Mouse (Mus musculus) heart, embryonic 11.5 days (tissue): ENCODE measurements around the gene Cabp4. TPM values are rescaled to one million over a fixed set of nuclear protein-coding genes. Genes with fewer than 3 reads are reported as not detected.
A peak's percentile ranks its signal among the peaks of the same experiment; 100 is the strongest.

Experiments
- ATAC-seq: fragments of 200-750 bp; cut with Nextera tagmentation; replicated peaks from 2 replicates; pipeline ENCODE4 v1.8.0; 2017; ENCODE audit warnings: moderate library complexity; ENCODE audit not compliant: insufficient number of reproducible peaks, low FRiP score, low TSS enrichment
- H3K27ac ChIP-seq: fragments of 300-500 bp; sonication (generic); 2 replicates; pipeline ENCODE4 v1.5.1; 2014; ENCODE audit warnings: mild to moderate bottlenecking, low read depth, low read length
- H3K27me3 ChIP-seq: fragments of 300-500 bp; sonication (generic); 2 replicates; pipeline ENCODE4 v1.6.1; 2014; ENCODE audit warnings: mild to moderate bottlenecking, low read length, mixed read lengths; ENCODE audit not compliant: control insufficient read depth, insufficient read depth
- H3K36me3 ChIP-seq: fragments of 300-500 bp; sonication (generic); 2 replicates; pipeline ENCODE4 v1.6.1; 2014; ENCODE audit warnings: mild to moderate bottlenecking, low read length, moderate library complexity, mixed read lengths; ENCODE audit not compliant: control insufficient read depth, insufficient read depth
- H3K4me1 ChIP-seq: fragments of 300-500 bp; sonication (generic); 2 replicates; pipeline ENCODE4 v1.6.1; 2014; ENCODE audit warnings: low read length; ENCODE audit not compliant: control insufficient read depth, insufficient read depth
- H3K4me2 ChIP-seq: fragments of 300-500 bp; sonication (generic); 2 replicates; pipeline ENCODE4 v1.6.1; 2014; ENCODE audit warnings: mild to moderate bottlenecking, moderate library complexity
- H3K4me3 ChIP-seq: fragments of 300-500 bp; sonication (generic); 2 replicates; pipeline ENCODE4 v1.5.1; 2014; ENCODE audit warnings: low read depth, low read length
- H3K9ac ChIP-seq: fragments of 300-500 bp; sonication (generic); 2 replicates; pipeline ENCODE4 v1.6.1; 2014; ENCODE audit warnings: mild to moderate bottlenecking, low read depth, low read length, moderate library complexity
- H3K9me3 ChIP-seq: fragments of 300-500 bp; sonication (generic); replicated peaks from 2 replicates; pipeline ENCODE4 v1.6.1; 2016; ENCODE audit warnings: low read length; ENCODE audit not compliant: control insufficient read depth
- WGBS: fragments of 180-500 bp; shearing (Covaris S2); extraction: QIAGEN DNeasy Blood & Tissue Kit; methylation state at CpG from one replicate; pipeline ENCODE4 v1.1.7; 2014; ENCODE audit not compliant: insufficient replicate concordance; 5-methylcytosine and 5-hydroxymethylcytosine counted together
- polyA plus RNA-seq: library from polyadenylated mRNA; unstranded; fragments of >200 nt; fragmentation: Nextera tagmentation; extraction: Ambion mirVana; gene quantifications from 2 replicates; pipeline ENCODE4 v1.2.1, GENCODE M21; 2014

Cabp4 gene
- polyA plus RNA-seq, 1 experiment from 2014 or later = not detected

GRCm38 (mm10) chr19:4159049-4159448 is 15.2 kb upstream of the Cabp4 start:
- no peak overlapping the region for H3K4me2 ChIP-seq
- H3K9ac ChIP-seq = no peak overlapping the region
- H3K27me3 ChIP-seq = no peaks in the 10 kb centered on the region
- ATAC-seq = no peak
- WGBS = 93% methylated on average over 8 of the region's 8 CpGs
- no peak overlapping the region for H3K27ac ChIP-seq
- H3K9me3 ChIP-seq = no peaks in the 10 kb centered on the region
- H3K4me1 ChIP-seq = peaks cover 7% of the 10 kb centered on the region; the same call in 1 of the 2 replicates
- H3K36me3 ChIP-seq = peaks cover 13% of the 10 kb centered on the region
- no peak overlapping the region for H3K4me3 ChIP-seq

- no peak for ATAC-seq
- WGBS = 92% methylated on average over 12 of the region's 12 CpGs
- no peaks in the 10 kb centered on the region for H3K27me3 ChIP-seq
- H3K27ac ChIP-seq = no peak overlapping the region
- H3K9ac ChIP-seq = no peak overlapping the region
- no peaks in the 10 kb centered on the region for H3K9me3 ChIP-seq
- H3K4me3 ChIP-seq = no peak overlapping the region
- no peak overlapping the region for H3K4me2 ChIP-seq
- peaks cover 19% of the 10 kb centered on the region for H3K36me3 ChIP-seq
- no peaks in the 10 kb centered on the region for H3K4me1 ChIP-seq
These were observed 12.9 kb upstream of the Cabp4 start for GRCm38 (mm10) chr19:4156771-4157170.

GRCm38 (mm10) chr19:4156073-4156579 is 12.3 kb upstream of the Cabp4 start:
- no peak overlapping the region for H3K4me3 ChIP-seq
- no peaks in the 10 kb centered on the region for H3K4me1 ChIP-seq
- no peak overlapping the region for H3K4me2 ChIP-seq
- peaks cover 21% of the 10 kb centered on the region for H3K36me3 ChIP-seq
- H3K9ac ChIP-seq = no peak overlapping the region
- H3K27ac ChIP-seq = no peak overlapping the region
- no peak for ATAC-seq
- H3K9me3 ChIP-seq = no peaks in the 10 kb centered on the region
- WGBS = 66% methylated on average over 20 of the region's 20 CpGs
- no peaks in the 10 kb centered on the region for H3K27me3 ChIP-seq

GRCm38 (mm10) chr19:4155223-4156072 is 11.6 kb upstream of the Cabp4 start:
- Histone ChIP-seq H3K27ac (no peak overlapping the region), H3K9me3 (no peaks in the 10 kb centered on the region), H3K4me2 (no peak overlapping the region), H3K4me3 (no peak overlapping the region), H3K36me3 (peaks cover 21% of the 10 kb centered on the region), H3K27me3 (no peaks in the 10 kb centered on the region), H3K9ac (0 out of 2 replicates have a peak overlapping the region, but pooled peaks have one; percentile 4), H3K4me1 (no peaks in the 10 kb centered on the region)
- ATAC-seq = no peak
- 82% methylated on average over 6 of the region's 6 CpGs for WGBS

GRCm38 (mm10) chr19:4154437-4155222 is 10.8 kb upstream of the Cabp4 start:
- peaks cover 22% of the 10 kb centered on the region for H3K36me3 ChIP-seq
- 0 out of 2 replicates have a peak overlapping the region, but pooled peaks have one; percentile 4 for H3K9ac ChIP-seq
- WGBS = 75% methylated on average over 13 of the region's 13 CpGs
- H3K4me3 ChIP-seq = no peak overlapping the region
- no peaks in the 10 kb centered on the region for H3K4me1 ChIP-seq
- H3K9me3 ChIP-seq = no peaks in the 10 kb centered on the region
- no peaks in the 10 kb centered on the region for H3K27me3 ChIP-seq
- no peak overlapping the region for H3K4me2 ChIP-seq
- no peak for ATAC-seq
- H3K27ac ChIP-seq = no peak overlapping the region

- no peak within 1 kb of the TSS for H3K27ac ChIP-seq
- peak within 1 kb of the TSS; percentile 34; the same call in 1 of the 2 replicates for H3K9ac ChIP-seq
- H3K4me1 ChIP-seq = peaks cover 7% of the 10 kb centered on the region
- no peak within 1 kb of the TSS for H3K4me3 ChIP-seq
- peaks cover 22% of the 10 kb centered on the region for H3K36me3 ChIP-seq
- no peaks in the 10 kb centered on the region for H3K27me3 ChIP-seq
- no peaks in the 10 kb centered on the region for H3K9me3 ChIP-seq
- no peak for ATAC-seq
- 57% methylated on average over 11 of the region's 11 CpGs for WGBS
- H3K4me2 ChIP-seq = no peak within 1 kb of the TSS
These were observed 9.4 kb upstream of the Cabp4 start, which contains the start of gene Ptprcap for GRCm38 (mm10) chr19:4153232-4153654. Gene Ptprcap, plus strand, starts transcription at chr19:4153604.

- Histone ChIP-seq H3K9me3 (no peaks in the 10 kb centered on the region), H3K9ac (peak overlapping the region; percentile 34; the same call in 1 of the 2 replicates), H3K4me2 (no peak overlapping the region), H3K4me3 (no peak overlapping the region), H3K27me3 (no peaks in the 10 kb centered on the region), H3K36me3 (peaks cover 22% of the 10 kb centered on the region), H3K27ac (no peak overlapping the region), H3K4me1 (peaks cover 7% of the 10 kb centered on the region)
- ATAC-seq = no peak
- WGBS = 85% methylated on average over 8 of the region's 8 CpGs
These were observed 8.8 kb upstream of the Cabp4 start for GRCm38 (mm10) chr19:4152445-4153231.

- no peaks in the 10 kb centered on the region for H3K9me3 ChIP-seq
- no peak overlapping the region for H3K9ac ChIP-seq
- H3K4me2 ChIP-seq = no peak overlapping the region
- no peak overlapping the region for H3K27ac ChIP-seq
- ATAC-seq = no peak
- H3K4me1 ChIP-seq = peaks cover 7% of the 10 kb centered on the region
- H3K27me3 ChIP-seq = no peaks in the 10 kb centered on the region
- peaks cover 17% of the 10 kb centered on the region; the same call in 1 of the 2 replicates for H3K36me3 ChIP-seq
- WGBS = 85% methylated on average over 5 of the region's 5 CpGs
- H3K4me3 ChIP-seq = no peak overlapping the region
These were observed 8.1 kb upstream of the Cabp4 start for GRCm38 (mm10) chr19:4151898-4152297.
